Mouse (Mus musculus) layer of hippocampus, adult 11-12 months (tissue): ENCODE results near the gene Kif27.
A peak's percentile ranks its signal among the peaks of the same experiment; 100 is the strongest.

Experiments
- DNase-seq: peaks from one replicate; pipeline ENCODE4 v3.0.0; 2022; ENCODE audit warnings: low spot score

The Kif27 gene

DNA sequence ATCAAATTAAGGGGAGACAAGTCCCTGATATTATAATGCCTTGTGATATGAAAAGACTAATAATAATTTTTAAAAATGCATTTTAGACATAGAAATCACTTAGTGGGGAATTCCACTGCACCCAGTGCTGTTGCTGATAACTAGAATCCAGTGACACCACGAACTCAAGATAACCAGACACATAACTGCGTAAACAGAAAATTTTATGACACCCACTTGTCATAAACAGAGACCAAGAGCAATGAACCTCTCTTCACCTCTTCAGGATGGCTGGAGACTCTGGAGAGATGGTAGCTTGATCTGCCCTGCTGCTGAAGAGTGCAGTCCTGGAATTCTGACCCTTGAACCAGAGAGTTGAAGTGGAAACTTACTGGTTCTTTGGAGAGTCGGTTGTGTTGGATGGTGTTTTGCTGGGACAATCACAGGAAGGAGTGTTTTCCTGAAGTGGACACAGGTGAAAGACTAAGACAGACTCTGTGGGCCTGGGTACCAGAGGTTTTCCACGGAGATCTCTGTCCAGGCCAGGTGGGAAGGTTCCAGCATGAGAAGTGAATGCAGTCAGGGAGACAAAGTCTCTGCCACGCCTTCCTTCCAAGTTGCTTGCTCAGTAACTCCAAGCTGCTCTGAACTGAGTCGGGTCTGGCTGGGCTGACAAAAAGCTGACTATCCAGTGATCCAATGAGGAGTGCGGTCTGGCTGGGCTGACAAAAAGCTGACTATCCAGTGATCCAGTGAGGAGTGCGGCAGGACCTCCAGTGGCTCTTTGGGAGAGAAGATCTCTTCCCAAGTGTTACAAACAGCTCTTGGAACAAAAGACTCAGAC, 5.6 kb upstream of the Kif27 start:
- no peak for DNase-seq

DNA sequence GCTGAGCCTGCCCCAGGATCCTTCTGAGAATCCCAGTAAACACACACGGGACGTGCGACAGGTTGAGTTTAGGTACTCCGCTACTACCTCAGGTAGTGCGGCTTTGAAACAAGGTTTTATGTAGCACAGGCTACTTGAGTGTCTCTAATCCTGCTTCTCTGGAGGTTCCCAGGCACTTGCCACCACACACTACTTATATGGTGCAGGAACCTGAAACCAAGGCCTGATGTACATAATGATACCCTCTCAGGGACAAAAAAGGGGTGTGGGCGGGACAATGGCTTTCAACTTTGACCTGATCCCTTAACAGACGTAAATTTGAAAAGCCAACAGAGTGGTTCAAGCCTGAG, 357 bp upstream of the Kif27 start:
- DNase-seq = no peak

DNA sequence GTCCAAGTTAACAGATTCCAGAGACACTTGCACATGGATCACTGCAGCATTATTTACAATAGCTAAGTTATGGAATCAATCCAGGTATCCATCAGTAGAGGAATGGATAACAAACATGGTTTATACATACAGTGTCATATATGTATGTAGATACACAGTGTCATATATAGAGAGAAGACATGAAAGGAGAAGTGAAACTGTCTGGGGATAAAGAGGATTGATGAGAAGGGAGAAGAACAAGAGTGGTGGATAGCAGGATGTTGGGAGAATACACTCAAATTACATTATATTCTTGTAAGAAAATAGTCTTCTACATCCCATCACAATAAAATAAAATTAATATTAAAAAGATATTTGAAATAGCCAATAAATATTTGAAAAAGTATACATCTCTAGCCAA, 5.9 kb downstream of the Kif27 start:
- DNase-seq = no peak

- no peak for DNase-seq
Measured at GRCm38 (mm10) chr13:58350606-58351005, 8.3 kb downstream of the Kif27 start.

DNA sequence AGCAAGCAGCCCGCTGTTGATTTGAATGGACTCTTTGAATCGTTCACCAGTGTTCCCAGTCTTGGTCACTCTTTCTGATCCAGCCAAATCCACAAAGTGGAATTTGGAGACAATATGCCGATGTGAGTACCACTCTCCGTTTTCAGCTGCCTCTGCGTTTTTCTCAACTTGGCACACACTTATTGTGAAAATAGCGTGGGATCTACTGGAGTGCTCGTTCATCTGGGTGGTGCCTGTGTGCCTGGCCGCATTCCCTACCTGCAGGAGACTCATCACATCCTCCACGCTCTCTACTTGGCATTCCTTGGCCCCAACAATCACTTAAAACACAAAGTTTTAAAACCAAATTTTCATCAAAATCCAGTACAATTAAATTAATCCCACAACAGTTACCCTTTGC, 14.4 kb downstream of the Kif27 start:
- peak; percentile 7 for DNase-seq

GRCm38 (mm10) chr13:58337456-58337855, 21.5 kb downstream of the Kif27 start:
- DNase-seq = no peak

DNA sequence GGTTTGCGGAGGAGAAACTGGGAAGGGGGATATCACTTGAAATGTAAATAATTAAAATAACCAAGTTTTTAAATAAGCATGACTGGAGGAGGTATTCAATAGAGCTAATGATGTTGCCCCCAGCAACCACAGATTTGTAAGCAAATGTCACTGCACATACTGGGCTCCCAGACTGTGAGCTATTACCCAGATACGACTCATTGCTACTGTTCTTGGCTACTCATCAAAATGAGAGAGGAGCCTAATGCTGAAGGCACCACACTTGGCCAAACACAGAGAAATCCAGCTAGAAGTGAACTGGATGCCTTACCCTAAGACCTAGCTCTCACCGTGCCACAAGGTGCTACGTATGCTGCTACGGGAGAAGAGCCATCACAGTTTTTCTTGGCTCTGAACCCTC, 24.8 kb downstream of the Kif27 start:
- DNase-seq = peak; percentile 15

DNA sequence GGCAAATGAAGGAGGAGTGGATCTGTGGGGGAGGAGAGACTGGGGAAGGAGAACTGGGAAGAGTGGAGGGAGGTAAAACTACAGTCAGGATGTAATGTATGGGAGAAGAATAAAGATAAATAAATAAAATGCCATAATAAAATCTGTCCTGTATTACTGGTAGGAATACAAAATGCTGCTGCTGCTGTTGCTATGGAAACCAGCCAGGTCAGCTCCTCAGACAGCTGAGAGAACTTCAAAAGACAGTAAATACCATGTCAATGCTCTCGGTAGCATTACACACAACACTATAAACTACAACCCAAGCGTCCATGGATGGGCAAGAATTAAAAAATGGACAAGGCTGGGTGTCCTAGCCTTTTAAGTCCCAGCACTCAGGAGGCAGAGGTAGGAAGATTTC, 41.2 kb downstream of the Kif27 start:
- no peak for DNase-seq

DNA sequence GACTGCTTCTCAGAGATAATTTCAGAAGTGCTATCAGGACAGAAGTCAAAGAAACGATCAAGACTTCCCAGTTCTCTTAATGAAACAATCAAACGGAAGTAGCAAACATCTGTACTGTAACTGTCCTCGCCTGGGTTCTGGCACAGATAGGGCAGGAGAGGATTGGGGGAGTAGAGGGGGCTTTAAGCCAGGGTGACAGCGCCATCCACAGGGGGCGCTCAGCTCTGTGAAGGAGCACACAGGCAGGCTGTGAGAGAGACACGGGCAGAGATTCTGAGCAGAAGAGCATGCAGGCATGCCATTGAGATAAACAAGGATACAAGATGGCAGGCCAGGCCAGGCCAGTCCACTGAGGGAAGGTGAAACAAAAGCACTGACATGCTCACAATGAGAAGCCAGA, 43.9 kb downstream of the Kif27 start:
- DNase-seq = no peak

DNA sequence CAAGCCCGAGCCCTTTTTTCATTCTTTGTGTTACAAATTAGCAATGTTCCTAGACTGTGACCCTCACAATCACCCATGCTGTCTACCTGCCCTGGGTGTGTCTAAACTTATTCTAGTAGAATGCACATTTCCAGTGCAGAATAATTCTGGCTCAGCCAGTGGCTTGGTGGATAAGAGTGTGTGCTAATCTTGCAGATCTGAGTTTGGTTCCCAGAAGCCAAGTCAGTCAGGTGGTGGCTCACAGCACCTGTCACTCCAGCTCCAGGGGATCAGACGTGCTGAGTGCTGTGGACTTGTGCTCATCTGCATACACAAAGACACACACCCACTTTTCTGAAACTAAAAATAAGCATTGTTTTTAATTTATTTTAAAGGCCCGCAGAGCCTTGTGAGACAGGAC, 45.2 kb downstream of the Kif27 start:
- no peak for DNase-seq

- no peak for DNase-seq
Measured at GRCm38 (mm10) chr13:58311351-58311750, 47.6 kb downstream of the Kif27 start.

DNA sequence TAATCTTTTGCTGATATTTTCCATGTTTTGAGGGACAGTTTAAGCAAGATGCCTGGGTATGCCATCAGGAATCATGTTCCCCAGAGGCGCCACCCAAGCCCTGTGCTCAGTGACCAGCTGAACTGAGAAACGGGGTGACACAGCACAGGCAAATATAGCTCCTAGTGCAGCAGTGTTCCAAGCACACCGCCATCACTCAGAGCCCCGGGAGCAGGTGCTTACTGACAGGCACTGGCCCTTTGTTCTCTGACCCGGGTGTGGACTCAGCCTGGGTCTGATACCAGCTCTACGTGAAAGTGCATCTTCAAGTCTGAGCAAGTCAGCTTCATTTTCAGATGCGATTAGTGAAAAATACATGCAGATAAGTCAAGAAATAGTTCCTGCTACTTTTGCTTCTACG, 49.4 kb downstream of the Kif27 start:
- DNase-seq = no peak

DNA sequence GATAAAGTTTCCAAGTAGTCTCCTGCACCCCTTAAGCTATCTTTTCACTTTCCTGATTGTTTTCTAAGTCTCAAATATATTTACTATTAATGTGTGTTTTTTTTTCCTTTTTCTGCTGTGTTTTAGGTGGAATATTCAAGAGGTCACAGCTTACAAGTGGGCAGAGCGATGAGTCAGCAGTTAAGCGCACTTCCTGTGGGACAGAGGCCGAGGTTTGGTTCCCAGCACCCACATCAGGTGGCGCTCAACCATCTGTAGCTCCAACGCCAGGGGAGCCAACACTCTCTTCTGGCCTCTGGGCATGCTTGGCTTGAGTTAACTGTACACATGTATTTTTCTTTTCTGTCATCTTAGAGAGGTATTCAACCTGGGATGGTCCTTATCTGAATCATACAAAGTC, 51.5 kb downstream of the Kif27 start:
- no peak for DNase-seq

DNA sequence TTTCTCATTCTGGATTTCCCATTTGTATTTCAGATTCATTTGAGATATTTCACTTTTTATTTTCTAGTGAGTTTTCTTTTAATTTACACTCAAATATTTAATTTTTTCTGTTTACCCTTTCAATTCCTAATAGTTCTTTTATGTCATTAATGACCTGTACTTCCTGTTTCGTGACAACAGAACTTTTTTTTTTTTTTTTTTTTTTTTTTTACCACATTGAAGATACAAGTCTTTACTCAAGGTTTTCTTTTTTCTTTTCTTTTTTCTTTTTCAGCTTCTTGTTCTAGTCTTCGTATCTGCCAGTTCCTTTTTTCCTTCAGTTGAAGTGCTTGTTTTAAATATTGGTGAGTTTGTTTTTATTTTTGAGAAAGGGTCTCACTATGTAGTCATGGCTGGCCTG, 53.7 kb downstream of the Kif27 start:
- no peak for DNase-seq

DNA sequence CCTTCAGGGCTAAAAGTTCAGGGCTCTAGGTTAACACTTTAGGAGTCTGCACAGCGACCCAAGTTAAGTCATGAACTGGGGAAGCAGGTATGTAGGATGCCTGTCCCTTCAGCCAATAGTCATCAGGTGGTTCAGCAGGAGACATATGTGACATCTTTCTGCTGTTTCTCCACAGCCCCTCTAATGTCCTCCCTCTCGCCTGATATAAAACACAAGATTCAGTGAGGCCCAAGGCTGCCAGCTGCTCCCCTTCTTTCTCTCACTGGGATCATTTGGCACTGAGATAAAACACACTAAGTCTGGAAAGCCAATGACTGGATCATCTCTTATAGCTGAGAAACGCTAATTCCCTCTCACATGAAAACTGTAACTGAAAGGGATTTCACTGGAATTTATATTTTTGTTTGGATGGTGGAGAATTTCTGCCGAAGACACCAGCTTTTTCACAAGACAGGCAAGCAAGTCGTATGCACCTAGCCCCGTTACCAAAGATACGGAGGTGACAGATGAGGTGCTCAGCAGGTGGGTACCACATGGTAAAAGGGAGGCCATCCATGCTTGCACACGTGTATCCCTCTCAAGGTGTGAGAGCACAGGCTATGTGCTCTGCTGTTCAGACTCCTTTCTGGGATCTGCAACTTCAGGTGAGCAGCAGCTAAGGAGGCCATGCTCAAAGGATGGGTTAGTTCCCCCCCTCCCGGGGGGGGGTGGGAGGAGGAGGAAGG, 56.3 kb downstream of the Kif27 start:
- DNase-seq = no peak

GRCm38 (mm10) chr13:58301961-58302360, 57.0 kb downstream of the Kif27 start:
- no peak for DNase-seq

DNA sequence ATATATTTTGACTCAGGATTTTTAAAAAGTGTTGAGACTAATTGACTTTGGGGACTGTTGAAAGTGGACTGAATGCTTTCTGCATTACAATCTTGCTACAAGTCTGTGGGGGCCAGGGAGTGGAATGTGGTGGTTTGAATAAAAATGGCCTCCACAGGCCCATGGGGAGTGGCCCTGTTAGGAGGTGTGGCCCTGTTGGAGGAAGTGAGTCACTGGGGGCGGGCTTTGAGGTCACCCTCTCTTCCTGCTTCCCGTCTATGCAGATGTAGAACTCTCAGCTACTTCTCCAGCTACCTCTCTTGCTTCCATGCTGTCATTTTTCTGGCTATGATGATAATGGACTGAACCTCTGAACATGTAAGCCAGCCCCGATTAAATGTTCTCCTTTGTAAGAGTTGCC, 60.2 kb downstream of the Kif27 start:
- DNase-seq = no peak

- no peak for DNase-seq
Measured at GRCm38 (mm10) chr13:58295582-58295981, 63.3 kb downstream of the Kif27 start.

DNA sequence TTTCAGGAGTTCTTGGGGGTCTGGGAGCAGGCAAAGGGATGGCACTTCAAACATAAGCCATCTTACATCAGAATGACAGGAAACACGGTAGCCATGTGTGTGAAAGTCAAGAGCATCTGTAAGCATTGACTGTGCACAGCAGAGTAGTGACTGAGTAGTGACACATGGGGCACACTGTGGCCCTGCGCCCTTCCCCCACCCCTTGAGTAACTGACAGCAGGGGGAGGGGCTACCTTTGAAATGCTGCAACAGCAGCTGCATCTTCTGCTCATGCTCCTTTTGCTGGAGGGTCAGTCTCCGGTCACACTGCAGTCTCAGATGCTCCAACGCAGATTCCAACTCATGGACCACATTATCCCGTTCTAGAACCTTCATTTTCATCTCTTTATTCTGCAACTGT, 66.1 kb downstream of the Kif27 start:
- no peak for DNase-seq

- no peak for DNase-seq
Measured at GRCm38 (mm10) chr13:58289308-58289707, 69.6 kb downstream of the Kif27 start.

DNA sequence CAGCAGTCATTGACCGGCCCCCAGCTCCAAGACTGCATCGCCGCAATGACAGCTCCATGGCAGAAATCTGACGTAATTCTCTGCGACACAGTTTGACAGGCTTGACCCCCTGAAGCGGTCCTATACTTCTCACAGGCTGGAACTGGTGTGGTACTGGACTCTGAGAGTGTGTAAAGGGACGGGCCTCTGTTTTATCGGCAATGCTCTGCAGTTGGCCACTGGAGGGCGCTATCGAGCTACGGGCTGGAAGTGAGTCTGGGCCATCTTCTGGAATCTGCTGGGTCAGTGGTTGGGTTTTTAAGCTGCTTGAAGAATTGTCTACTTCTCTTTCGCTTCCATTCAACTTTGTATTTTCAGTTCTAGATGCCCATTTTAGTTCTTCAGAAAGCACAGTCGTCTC, 71.1 kb downstream of the Kif27 start:
- peak; percentile 68 for DNase-seq

DNA sequence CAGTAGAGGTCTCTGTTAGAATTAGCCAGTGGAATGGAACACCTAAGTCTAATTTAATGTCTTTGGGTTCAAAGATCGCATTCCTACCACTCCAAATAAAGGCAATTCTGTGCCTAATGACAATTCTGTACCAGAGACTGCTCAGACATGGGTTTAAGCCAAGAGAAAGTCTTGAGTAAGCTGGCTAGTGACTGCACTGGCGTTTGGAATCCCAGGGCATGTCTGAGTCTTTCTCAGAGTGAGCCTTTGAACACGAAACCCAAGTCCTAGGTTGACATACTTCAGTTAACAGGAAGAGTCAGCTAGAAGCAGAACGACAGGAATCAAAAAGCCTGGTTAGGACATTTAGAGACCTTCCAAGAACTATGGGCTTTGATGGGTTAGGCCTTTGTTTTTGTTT, 75.5 kb downstream of the Kif27 start:
- no peak for DNase-seq

- DNase-seq = no peak
Measured at GRCm38 (mm10) chr13:58281936-58282335, 77.0 kb downstream of the Kif27 start.

DNA sequence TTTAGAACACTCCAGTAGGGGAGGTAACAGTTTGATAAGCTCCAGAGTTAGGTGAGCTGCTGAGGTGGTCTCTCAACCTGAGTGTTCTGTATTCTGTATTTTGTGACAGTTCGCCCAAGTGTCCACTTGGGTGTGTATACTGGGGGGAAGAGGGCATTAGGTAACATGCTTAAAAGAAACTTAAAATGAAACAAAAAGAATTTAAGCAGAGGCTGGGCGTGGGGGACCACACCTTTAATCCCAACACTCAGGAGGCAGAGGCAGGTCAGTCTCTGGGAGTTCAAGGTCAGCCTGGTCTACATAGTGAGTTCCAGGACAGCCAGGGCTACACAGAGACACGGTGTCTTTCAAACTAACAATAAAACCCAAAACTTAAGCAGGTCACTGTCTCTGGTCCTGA, 78.4 kb downstream of the Kif27 start:
- DNase-seq = no peak
